Mouse (Mus musculus): ENCODE measurements around the gene Dzip3. TPM values are rescaled to one million over a fixed set of nuclear protein-coding genes. Genes with fewer than 3 reads are reported as not detected.

The Dzip3 gene
- polyA plus RNA-seq, 1 experiment from 2014 or later = 12.3 TPM

DNA sequence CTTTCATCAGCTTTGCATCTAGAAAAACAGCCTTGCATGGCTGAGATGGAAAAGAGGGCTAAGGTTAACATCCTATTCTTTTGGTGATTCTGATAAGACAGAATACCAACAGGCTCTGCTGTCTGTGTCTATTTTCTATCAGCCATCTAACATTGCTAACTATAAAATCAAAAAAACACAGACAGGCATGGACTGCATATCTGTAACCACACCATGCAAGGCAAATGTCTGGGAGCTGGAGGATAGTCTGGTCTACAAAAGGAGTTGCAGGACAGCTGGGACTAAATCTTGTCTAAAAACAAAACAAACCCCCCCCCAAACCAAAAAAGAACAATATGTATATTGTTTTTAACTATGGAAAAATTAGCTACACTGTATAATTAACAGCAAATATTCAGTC is 14.0 kb downstream of the Dzip3 start:
- no peak overlapping the region for H3K9ac ChIP-seq
- ATAC-seq = no peak

DNA sequence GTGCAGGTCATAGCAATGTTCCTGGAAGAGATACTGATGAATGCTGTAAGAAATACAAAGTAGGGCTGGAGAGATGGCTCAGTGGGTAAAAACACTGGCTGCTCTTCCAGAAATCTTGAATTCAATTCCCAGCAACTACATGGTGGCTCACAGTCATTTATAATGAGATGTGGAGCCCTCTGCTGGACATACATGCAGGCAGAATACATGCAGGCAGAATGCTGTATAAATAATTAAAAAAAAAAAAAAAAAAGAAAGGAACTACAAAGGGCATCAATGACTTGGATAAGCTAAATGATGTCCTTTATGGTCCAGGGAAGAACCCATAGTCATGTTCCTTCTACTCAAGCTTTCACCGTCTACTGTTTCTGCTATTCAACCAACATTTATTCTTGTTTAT is 20.4 kb downstream of the Dzip3 start:
- Histone ChIP-seq H3K36me3 (peaks cover 25% of the 10 kb centered on the region), H3K4me1 (no peaks in the 10 kb centered on the region), H3K27ac (no peak overlapping the region), H3K9ac (no peak overlapping the region), H3K4me3 (no peak overlapping the region), H3K9me3 (replicated peaks) (no peaks in the 10 kb centered on the region), H3K27me3 (replicated peaks) (no peaks in the 10 kb centered on the region), H3K4me2 (no peak overlapping the region)
- 86% methylated on average over 1 of the region's 1 CpGs for WGBS (ENCODE audit: insufficient replicate concordance)
- no peak for ATAC-seq

More for the DNA sequence above, 14.0 kb downstream of the Dzip3 start:
- Histone ChIP-seq H3K27me3 (replicated peaks) (no peaks in the 10 kb centered on the region), H3K27ac (no peak overlapping the region), H3K4me3 (no peak overlapping the region), H3K4me1 (no peaks in the 10 kb centered on the region), H3K4me2 (no peak overlapping the region), H3K36me3 (peaks cover 24% of the 10 kb centered on the region), H3K9me3 (replicated peaks) (no peaks in the 10 kb centered on the region)

DNA sequence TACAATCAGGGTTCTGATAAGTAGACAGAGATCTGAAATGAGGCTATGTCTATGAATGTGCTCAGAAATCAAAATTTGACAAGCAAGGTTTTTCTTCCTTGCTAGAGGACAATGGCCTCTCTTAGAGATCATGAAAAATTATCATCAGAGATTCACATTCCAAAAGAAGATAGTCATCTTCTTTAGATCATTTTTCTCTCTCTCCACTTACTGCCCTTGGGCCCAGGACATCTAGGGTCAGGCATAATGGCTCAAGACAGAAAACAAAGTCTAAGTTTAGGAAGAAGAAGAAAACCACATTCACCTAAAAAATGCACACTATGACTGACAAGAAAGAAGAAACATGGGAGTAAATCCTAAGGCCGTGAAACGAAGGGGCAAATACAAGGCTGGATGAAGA is 21.0 kb downstream of the Dzip3 start:
- no peak for ATAC-seq
- Histone ChIP-seq H3K27ac (no peak overlapping the region), H3K9me3 (replicated peaks) (no peaks in the 10 kb centered on the region), H3K4me1 (no peaks in the 10 kb centered on the region), H3K9ac (no peak overlapping the region), H3K4me3 (no peak overlapping the region), H3K4me2 (no peak overlapping the region), H3K27me3 (replicated peaks) (no peaks in the 10 kb centered on the region), H3K36me3 (peaks cover 20% of the 10 kb centered on the region)
- WGBS (ENCODE audit: insufficient replicate concordance) = 85% methylated on average over 2 of the region's 2 CpGs

GRCm38 (mm10) chr16:48941805-48942204 is 52.2 kb downstream of the Dzip3 start:
- Histone ChIP-seq H3K9ac (no peak overlapping the region), H3K36me3 (peaks cover 21% of the 10 kb centered on the region), H3K27ac (no peak overlapping the region), H3K4me2 (no peak overlapping the region), H3K27me3 (replicated peaks) (no peaks in the 10 kb centered on the region), H3K4me3 (no peak overlapping the region), H3K9me3 (replicated peaks) (no peaks in the 10 kb centered on the region), H3K4me1 (no peaks in the 10 kb centered on the region)
- ATAC-seq = no peak
- WGBS (ENCODE audit: insufficient replicate concordance) = 55% methylated on average over 1 of the region's 1 CpGs

- peak; percentile 72; the same call in 1 of the 2 replicates for ATAC-seq
- H3K4me3 ChIP-seq = no peak overlapping the region
- H3K4me1 ChIP-seq = no peaks in the 10 kb centered on the region
- H3K4me2 ChIP-seq = no peak overlapping the region
- peaks cover 24% of the 10 kb centered on the region for H3K36me3 ChIP-seq
- H3K9ac ChIP-seq = no peak overlapping the region
- no peaks in the 10 kb centered on the region for H3K27me3 ChIP-seq (replicated peaks)
- 59% methylated on average over 1 of the region's 1 CpGs for WGBS (ENCODE audit: insufficient replicate concordance)
- no peak overlapping the region for H3K27ac ChIP-seq
- H3K9me3 ChIP-seq (replicated peaks) = no peaks in the 10 kb centered on the region
These were observed 70.2 kb downstream of the Dzip3 start for GRCm38 (mm10) chr16:48923724-48924123.

- no peak for ATAC-seq
- Histone ChIP-seq H3K27me3 (replicated peaks) (no peaks in the 10 kb centered on the region), H3K9me3 (replicated peaks) (no peaks in the 10 kb centered on the region), H3K4me2 (no peak overlapping the region), H3K9ac (no peak overlapping the region), H3K27ac (no peak overlapping the region), H3K36me3 (no peaks in the 10 kb centered on the region), H3K4me3 (no peak overlapping the region), H3K4me1 (no peaks in the 10 kb centered on the region)
- WGBS (ENCODE audit: insufficient replicate concordance) = 81% methylated on average over 3 of the region's 3 CpGs
These were observed 80.8 kb downstream of the Dzip3 start for GRCm38 (mm10) chr16:48913206-48913605.

DNA sequence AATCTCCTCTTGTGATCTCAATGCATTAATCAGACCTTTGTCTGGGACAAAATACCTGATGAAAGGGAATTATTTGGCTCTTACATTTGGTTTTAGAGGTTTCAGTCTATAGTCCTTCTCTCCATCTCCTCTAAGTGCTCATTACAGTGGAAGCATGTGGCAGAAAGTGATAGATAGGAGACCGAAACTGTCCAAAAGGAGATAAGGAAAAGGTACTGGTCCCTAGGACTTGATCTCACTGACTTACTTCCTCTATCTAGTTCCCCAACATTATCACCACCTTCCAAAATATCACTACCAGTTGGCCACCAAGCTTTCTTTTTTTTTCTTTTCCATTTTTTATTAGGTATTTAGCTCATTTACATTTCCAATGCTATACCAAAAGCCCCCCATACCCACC is 82.8 kb downstream of the Dzip3 start:
- Histone ChIP-seq H3K36me3 (no peaks in the 10 kb centered on the region), H3K9me3 (replicated peaks) (no peaks in the 10 kb centered on the region), H3K9ac (no peak overlapping the region), H3K4me1 (no peaks in the 10 kb centered on the region), H3K27ac (no peak overlapping the region), H3K4me2 (no peak overlapping the region), H3K27me3 (replicated peaks) (no peaks in the 10 kb centered on the region), H3K4me3 (no peak overlapping the region)
- peak; percentile 67; the same call in 1 of the 2 replicates for ATAC-seq
- WGBS (ENCODE audit: insufficient replicate concordance) = 31% methylated on average over 1 of the region's 1 CpGs

- no peak overlapping the region for H3K27ac ChIP-seq
- no peak for ATAC-seq
- 61% methylated on average over 1 of the region's 1 CpGs for WGBS (ENCODE audit: insufficient replicate concordance)
- H3K9ac ChIP-seq = no peak overlapping the region
- H3K4me2 ChIP-seq = no peak overlapping the region
- no peaks in the 10 kb centered on the region for H3K36me3 ChIP-seq
- no peak overlapping the region for H3K4me3 ChIP-seq
- H3K4me1 ChIP-seq = no peaks in the 10 kb centered on the region
- H3K9me3 ChIP-seq (replicated peaks) = no peaks in the 10 kb centered on the region
- no peaks in the 10 kb centered on the region for H3K27me3 ChIP-seq (replicated peaks)
These were observed 94.1 kb downstream of the Dzip3 start for GRCm38 (mm10) chr16:48899868-48900267.

- Histone ChIP-seq H3K4me1 (no peaks in the 10 kb centered on the region), H3K36me3 (no peaks in the 10 kb centered on the region), H3K9ac (no peak overlapping the region), H3K9me3 (replicated peaks) (no peaks in the 10 kb centered on the region), H3K27me3 (replicated peaks) (no peaks in the 10 kb centered on the region), H3K4me2 (no peak overlapping the region), H3K27ac (no peak overlapping the region), H3K4me3 (no peak overlapping the region)
- WGBS (ENCODE audit: insufficient replicate concordance) = 36% methylated on average over 2 of the region's 2 CpGs
- ATAC-seq = no peak
These were observed 103.2 kb downstream of the Dzip3 start for GRCm38 (mm10) chr16:48890733-48891132.

Other genes starting within 250 kb of the Dzip3 start
- not detected in 2 replicates for gene Trat1, start 222.1 kb downstream of the Dzip3 start, polyA plus RNA-seq (2016; fragmentation: Nextera tagmentation; extraction: Ambion mirVana)
- gene Retnlb, start 177.3 kb downstream of the Dzip3 start, polyA plus RNA-seq (2016; fragmentation: Nextera tagmentation; extraction: Ambion mirVana) = not detected in 2 replicates
- gene Retnla, start 151.6 kb downstream of the Dzip3 start, polyA plus RNA-seq (2016; fragmentation: Nextera tagmentation; extraction: Ambion mirVana) = not detected in 2 replicates
- 1.1 and 1.4 TPM in 2 replicates for gene Retnlg, start 121.5 kb downstream of the Dzip3 start, polyA plus RNA-seq (2016; fragmentation: Nextera tagmentation; extraction: Ambion mirVana)
- gene Cip2a, start within 50 bp of the Dzip3 start, polyA plus RNA-seq (2016; fragmentation: Nextera tagmentation; extraction: Ambion mirVana) = 24.1 and 24.7 TPM in 2 replicates
- not detected in 2 replicates for gene Myh15, start 63.3 kb upstream of the Dzip3 start, polyA plus RNA-seq (2016; fragmentation: Nextera tagmentation; extraction: Ambion mirVana)

Data from liver, embryonic 12.5 days (tissue).